Mouse (Mus musculus): ENCODE data around the gene Ucma.

The Ucma gene

DNA sequence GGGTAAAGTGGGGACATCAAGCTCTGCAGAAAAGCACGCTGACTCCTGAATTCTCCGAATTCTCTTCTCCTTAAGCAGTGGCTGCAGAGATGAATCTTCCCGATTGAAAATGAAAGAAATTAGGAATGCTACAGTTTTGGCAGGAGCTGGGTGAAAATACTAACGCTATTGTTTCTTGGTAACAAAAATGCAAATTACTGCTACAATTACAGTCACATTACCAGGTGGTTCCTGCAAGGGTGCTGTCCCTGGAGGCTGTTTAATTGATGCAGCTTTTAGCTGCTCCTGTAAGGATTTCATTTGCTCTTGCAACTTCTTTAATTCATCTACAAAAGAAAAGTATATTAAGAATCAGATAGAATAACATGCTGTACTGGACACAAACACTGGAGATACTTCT is 31.2 kb downstream of the Ucma start:
- no peak for DNase-seq (ENCODE audit: low spot score)

DNA sequence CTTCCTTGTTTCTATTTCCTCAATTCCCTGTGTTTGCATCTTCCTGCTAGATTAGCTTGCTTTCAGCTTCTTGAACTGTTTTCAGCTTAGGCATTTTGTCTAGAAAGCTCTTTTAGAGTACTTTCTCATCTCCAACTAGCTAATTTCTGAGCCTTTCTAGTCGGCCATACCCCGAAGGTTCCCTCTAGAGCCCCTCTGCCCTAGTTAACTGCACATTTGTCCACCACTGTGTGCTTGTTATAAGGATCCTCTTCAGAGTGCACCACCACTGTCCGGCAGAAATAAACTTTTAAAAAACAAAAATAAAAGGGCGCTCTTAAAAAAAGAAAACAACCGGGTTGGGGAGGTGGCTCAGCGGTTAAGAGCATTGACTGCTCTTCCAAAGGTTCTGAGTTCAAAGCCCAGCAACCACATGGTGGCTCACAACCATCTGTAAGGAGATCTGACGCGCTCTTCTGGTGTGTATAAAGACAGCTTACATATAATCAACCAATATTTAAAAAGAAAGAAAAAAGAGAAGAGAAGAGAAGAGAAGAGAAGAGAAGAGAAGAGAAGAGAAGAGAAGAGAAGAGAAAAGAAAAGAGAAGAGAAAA is 36.1 kb downstream of the Ucma start:
- no peak for DNase-seq (ENCODE audit: low spot score)

DNA sequence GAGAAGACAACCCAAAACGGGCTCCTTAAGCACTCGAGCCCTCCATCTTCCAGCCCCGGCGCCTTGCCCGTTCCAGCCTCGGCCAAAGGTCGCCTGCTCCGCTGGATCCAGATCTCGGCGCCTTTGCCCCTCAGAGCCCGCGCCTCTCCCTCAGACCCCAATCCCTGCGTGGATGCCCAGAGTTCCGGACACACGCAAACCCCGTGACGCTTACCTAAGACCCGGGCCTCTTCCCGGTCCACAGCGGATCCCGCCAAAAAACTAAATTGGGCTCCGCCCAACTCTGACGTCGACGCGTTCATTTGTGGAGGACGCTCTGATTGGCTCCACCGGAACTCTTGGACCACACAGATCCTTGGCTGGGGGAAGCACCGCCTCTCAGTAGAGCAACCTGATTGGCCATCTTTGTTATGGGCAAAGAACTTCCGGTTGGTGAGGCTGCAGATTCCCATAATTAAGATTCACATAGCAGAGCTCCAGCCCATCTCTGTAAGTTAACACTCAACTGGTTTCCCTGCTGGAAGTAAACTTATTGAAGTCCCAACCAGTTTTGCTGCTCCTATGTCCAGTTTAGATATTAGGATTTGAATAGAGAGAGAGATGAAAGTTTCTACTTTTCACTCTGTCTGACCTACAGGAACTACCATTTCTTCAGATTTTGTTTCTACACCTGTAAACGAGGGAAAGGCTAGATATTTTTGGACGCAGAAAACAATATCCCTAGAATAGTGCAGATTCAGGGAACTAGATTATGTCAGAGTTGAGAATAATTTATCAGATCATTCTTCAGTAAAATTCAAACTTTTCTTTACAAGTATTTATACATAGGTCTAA is 36.8 kb downstream of the Ucma start, which contains the start of gene Mcm10:
TSS of gene Mcm10 (minus strand) at position 301 of the 834 bp plus-strand sequence.
- peak; percentile 88 for DNase-seq (ENCODE audit: low spot score)

DNA sequence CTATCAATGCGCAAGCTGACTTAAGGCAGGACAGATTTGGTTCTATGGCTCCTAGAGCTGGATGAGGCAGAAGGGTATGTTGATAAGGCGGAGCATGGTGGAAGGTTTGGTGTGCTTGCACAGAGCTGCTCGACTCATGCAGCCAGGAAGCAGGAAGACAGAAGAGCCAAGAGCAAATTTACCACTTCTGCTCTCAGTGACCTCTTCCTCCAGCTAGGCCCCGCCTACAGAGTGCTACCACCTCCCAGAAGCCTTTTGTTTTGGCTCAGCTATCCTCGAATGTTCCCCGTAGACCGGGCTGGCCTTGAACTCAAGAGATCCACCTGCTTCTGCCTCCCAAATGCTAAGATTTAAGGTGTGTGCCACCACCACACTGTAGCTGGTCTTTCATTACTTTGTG is 38.7 kb downstream of the Ucma start:
- DNase-seq (ENCODE audit: low spot score), result no peak

DNA sequence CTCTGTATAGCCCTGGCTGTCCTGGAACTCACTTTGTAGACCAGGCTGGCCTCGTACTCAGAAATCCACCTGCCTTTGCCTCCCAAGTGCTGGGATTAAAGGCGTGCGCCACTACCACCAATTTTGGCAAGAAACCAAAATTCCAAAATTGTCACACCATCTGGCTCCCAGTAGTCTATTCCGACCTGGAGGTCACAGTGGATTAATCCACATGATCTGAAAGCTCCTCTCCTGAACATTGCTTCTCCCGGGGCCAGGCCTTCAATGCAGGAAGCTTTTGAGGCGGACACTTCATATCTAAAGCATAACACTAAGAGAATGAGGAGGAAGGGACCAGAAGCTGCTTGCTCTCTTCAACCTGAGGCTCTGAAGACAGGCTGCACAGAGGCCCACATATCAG is 39.6 kb downstream of the Ucma start:
- no peak for DNase-seq (ENCODE audit: low spot score)

DNA sequence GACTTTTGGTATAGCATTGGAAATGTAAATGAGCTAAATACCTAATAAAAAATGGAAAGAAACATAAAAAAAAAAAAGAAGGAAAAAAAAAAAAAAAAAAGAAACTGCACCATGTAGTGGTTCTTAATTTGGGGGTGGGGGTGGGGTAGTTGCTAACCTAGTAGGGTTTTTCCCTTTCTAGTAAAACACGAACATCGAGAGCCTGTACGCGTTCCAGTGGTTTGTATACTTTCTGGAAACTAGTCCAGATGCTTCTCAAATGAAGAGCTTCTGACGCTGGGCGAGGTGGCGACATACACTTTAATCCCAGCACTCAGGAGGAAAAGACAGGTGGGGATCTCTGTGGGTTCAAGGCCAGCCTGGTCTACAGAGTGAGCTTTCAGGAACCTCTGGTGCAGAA is 41.0 kb downstream of the Ucma start:
- no peak for DNase-seq (ENCODE audit: low spot score)

DNA sequence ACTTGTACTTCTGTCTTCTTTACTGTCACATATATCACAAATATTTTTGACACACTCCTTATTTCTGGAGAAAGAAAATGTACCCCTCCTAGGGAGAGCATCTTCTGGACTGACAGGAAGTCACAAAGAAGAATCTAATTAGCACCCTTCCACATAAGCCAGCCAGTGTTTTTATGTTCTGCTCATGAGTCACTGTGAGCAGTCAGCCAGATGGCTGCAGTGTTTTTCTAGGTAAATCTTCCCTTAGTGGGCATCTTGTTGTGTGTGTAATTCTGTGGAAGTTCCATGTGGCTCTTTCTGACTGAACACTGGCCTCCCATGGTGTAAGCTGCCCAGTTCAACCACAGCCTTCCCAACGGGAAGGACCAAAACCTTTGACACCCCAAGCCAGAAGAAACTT is 43.8 kb downstream of the Ucma start:
- DNase-seq (ENCODE audit: low spot score), result no peak

DNA sequence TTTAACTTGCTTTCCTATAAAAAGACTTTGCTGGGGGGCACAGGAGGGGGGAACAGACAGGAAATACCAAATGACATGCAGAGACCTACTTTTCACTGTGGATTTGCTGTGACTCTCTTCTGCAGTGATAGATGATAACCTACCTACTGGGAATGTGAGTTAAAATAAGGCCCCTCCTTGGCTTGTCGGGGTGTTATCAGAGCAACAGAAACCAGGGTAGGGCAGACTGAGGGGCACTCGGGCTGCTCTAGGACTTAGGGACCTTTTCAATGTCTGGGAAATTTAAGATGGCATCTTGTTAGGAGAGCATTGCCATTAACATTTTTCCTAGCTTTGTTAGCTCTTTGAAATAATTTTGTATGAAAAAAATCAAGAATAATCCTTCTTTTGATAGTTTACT is 47.4 kb downstream of the Ucma start:
- no peak for DNase-seq (ENCODE audit: low spot score)

DNA sequence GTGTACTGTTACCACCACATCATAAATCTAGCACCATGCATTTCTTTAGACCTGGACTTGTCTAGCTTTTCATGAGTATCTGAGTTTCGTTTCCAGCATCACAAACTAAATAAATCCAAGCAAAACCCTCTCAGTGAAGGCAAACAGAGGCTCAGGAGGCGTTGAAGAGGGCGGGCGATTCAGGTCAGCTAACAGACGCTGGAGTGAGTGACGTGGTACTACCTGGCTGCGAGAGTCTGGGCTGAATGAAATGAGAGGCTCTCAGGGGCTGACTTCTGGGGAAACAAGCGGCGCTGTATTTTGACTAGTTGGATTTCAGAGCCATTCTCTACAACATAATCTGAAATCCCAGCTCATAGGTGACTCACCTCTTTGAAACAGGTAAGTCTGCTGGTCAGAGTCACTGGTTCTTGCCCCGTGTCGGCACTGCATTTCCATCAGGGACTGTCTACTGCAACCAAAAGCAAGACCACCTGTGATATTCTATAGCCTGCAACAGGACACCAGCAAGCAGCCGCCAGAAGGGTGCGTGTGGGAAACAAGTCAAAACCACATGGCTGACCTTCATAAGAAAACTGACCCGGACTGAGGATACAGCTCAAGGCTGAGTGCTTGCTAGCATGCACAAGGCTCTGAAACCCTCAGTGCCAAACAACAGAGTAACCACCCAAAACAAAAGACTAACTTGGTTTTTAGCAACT is 47.9 kb downstream of the Ucma start:
- peak; percentile 46 for DNase-seq (ENCODE audit: low spot score)

DNA sequence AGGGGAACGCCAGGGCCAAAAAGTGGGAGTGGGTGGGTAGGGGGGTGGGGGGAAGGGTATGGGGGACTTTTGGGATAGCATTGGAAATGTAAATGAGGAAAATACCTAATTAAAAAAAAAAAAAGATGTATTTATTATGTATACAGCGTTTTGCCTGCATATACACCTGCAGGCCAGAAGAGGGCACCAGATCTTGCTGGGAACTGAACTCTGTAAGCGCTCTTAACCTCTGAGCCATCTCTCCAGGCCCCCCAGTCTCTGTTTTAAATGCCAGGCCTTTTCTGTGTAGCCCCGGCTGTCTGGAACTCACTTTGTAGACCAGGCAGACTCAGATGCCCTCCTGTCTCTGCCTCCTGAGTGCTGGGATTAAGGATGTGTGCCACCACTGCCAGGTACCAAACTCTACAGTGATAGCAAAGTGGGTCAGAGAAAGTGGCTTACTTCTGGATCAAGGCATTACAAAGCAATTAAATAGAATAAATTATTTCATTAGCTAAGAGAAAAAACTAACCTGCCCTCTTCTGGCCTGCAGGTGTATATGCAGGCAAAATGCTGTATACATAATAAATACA is 49.3 kb downstream of the Ucma start:
- DNase-seq (ENCODE audit: low spot score), result no peak

DNA sequence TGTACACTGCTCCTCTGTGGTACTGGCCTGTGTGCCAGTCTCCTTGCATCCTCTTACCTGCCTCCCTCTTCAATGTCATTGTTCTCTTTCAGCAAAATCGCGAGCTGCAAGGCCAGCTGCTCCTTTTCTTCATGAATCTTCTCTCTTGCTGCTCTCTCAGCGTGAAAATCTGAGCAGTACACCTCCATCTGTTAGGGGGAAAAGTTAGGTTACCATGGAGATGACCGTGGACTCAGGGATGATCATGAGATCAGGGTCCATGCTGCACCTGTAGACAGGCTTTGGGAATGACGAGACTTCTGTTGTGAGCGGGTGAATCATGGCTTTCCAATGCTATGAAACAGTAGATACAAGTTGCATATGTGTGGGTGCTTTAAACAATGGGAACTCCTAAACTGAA is 51.1 kb downstream of the Ucma start:
- no peak for DNase-seq (ENCODE audit: low spot score)

DNA sequence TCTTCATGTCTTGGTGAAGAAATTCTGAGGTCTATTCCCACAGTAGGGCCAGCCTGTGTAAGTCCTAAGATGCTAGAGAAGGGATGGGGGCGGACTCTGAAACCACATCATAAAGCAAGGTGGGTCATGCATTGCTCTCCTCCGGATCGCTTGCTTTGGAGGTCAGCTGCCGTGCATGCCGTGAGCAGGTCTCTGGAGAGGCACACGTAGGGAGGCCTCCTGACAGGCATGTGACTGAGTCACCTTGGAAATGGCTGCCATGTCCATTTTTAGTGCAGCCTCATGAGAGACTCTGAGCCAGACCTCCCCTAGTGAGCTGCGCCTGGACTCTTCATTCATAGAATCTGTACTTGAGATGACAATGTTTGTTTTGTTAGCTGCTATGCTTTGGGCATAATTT is 52.1 kb downstream of the Ucma start:
- DNase-seq (ENCODE audit: low spot score), result no peak

DNA sequence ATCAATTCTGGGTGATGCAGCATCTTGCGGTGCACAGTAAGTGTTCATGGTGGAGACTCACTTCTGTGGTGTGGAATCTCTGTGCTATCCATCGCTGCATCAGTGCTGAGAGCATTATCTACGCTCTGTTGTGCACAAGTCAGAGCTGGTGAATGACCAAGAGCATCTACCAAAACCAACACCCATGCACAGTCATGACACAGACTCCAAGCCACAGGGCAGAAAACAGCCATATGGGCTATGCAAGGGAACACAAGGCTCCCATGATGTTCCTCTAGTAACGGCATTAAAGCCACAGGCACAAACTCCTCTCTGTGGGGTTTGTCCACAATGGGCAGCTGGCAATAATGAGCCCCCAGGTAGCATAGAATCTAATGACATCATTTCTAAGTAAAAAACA is 53.9 kb downstream of the Ucma start:
- no peak for DNase-seq (ENCODE audit: low spot score)

DNA sequence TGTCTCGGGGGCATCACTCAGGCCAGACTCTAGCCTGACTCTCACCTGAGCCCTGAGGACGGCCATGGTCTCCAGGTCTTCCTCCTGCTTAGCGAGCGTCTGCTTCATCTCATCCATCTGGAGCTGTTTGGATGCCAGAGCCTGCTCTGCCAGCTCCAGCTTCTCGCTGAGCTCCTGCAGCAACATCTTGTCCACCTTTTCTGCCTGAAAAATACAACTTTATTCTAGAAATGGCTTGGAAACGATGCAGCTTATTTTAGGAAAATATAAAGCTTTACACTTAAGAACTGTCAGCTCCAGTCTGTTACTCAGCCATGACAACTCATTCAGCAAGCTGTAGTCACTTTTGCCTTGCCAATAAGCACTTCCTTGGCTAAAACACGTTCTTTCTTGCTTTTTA is 55.3 kb downstream of the Ucma start:
- DNase-seq (ENCODE audit: low spot score), result no peak

DNA sequence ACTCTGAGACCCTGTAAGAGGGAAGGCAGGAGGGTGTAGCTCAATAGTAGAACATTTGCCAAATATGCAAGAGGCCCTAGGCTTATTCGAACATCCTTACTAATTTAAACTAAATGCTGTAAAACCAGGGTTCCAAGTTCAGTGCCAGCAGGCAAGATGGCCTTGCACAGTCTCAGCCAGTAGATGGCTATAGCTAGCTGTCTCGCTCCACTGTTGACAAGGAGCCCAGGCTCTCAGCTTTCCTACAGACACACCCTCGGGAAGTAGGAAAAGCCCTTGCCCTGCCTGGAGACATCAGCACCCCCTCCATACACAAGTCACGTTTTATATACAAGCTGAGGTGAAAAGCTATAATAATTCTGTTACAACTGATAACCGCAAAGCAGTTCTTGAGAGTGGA is 56.7 kb downstream of the Ucma start:
- DNase-seq (ENCODE audit: low spot score), result no peak

DNA sequence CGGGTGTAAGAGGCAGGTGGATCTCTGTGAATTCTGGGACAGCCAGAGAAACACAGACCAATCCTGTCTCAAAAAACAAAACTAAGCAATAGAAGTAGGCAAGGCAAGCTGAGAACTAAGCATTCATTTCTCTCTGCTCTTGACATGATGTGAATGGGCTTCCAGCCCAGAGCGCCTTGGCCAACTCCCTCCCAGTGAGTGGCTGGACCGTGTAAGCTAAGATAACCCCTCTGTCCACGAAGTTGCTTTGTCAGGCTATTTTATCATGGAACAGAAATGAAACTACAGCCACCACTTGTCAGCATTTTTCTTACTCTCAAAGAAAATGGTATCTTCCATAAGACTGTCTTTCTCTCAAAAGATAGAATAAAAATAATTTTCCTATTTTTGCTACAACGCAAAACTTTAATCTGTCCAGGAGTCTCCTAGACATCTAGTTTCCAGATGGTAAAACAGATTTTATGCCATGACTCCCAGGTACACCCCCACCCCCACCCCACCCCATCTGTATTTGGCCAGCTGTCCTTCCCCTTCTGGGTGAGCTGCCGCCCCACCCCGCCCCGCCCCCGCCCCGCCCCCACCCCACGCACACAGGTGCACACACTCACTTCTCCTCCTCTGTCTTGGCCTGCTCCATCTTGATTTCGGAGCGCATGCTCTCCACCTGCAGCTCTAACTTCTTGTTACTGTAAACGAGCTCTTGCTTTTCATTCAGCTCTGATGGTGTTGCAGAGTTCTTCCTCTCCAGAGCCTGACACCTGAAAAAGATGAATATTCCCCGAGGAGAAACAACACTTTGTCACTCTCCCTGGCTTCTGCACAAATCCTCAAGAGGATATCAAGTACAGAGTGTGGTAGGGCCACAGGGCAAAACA is 57.9 kb downstream of the Ucma start:
- no peak for DNase-seq (ENCODE audit: low spot score)

DNA sequence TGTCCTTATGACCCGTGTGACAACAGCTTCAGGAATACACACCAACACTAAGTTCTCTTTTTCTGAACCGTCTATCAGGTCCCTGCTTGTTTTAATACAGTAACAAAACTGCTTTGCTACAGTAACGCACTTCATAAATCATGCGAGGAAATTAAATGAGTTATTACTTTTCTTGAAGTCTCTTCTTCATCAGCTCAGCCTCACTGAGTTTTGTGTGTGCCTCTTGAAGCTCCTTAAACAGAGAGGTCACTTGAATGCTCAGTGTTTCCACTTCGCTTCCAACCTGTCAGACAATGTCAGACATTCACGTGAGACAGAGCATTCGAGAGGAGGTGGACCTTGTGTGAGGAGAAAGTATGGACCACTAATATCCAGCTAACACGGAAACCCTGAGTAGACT is 58.9 kb downstream of the Ucma start:
- DNase-seq (ENCODE audit: low spot score), result no peak

DNA sequence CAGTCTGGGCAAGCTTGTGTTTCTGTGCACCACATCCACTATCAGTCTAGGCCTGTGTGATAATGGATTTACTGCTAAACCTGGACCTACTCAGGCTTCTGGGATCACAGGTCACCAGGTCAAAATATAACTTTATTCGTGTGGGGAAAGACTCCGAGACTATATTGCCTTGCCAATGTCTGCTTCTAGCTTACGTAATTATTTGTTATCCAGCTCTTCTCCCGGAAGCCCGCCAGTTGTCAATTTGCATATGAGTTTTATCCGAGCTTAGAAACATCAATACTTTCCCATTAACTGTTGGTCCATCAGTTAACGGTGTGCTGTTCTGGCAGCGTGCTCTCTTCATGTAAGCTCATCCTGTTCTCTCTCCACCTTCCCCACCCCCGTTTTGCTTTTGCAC is 59.3 kb downstream of the Ucma start:
- DNase-seq (ENCODE audit: low spot score), result no peak
